Mouse (Mus musculus) right cerebral cortex, postnatal 25 days (tissue): ENCODE measurements at regions not wholly inside any gene's neighbourhood (a gene's known extent, or its start where the extent isn't known, plus 50 kb on each side); places are given as distances from the start of the nearest gene placed in this dataset.

Source experiments
- DNase-seq: peaks from one replicate; pipeline ENCODE4 v3.0.0; 2022

GRCm38 (mm10) chr13:111043637-111044036 lies 211.2 kb upstream of the Actbl2 start:
- no peak for DNase-seq

GRCm38 (mm10) chr13:111044328-111045002 lies 210.3 kb upstream of the Actbl2 start:
- DNase-seq = peak; percentile 76

GRCm38 (mm10) chr13:111050097-111050496 lies 204.7 kb upstream of the Actbl2 start:
- DNase-seq = no peak

- no peak for DNase-seq
Measured at GRCm38 (mm10) chr13:111055817-111056216, 199.0 kb upstream of the Actbl2 start.

- DNase-seq = no peak
Measured at GRCm38 (mm10) chr13:111087753-111088152, 167.1 kb upstream of the Actbl2 start.

GRCm38 (mm10) chr13:111096071-111096470 lies 158.7 kb upstream of the Actbl2 start:
- no peak for DNase-seq

- DNase-seq = peak; percentile 33
Measured at GRCm38 (mm10) chr13:111097336-111097735, 157.5 kb upstream of the Actbl2 start.

GRCm38 (mm10) chr13:111098738-111099137 lies 156.1 kb upstream of the Actbl2 start:
- no peak for DNase-seq

GRCm38 (mm10) chr13:111099252-111099651 lies 155.6 kb upstream of the Actbl2 start:
- peak; percentile 58 for DNase-seq

- DNase-seq = no peak
Measured at GRCm38 (mm10) chr13:111100448-111100847, 154.4 kb upstream of the Actbl2 start.

- DNase-seq = no peak
Measured at GRCm38 (mm10) chr13:111104567-111105219, 150.1 kb upstream of the Actbl2 start.

GRCm38 (mm10) chr13:111131108-111131507 lies 123.7 kb upstream of the Actbl2 start:
- no peak for DNase-seq

- no peak for DNase-seq
Measured at GRCm38 (mm10) chr13:111136392-111136791, 118.4 kb upstream of the Actbl2 start.

- DNase-seq = no peak
Measured at GRCm38 (mm10) chr13:111142757-111143420, 111.9 kb upstream of the Actbl2 start.

GRCm38 (mm10) chr13:111144721-111145120 lies 110.1 kb upstream of the Actbl2 start:
- no peak for DNase-seq

- no peak for DNase-seq
Measured at GRCm38 (mm10) chr13:111157921-111158638, 96.7 kb upstream of the Actbl2 start.

- DNase-seq = no peak
Measured at GRCm38 (mm10) chr13:111159498-111159897, 95.3 kb upstream of the Actbl2 start.

GRCm38 (mm10) chr13:111165538-111165937 lies 89.3 kb upstream of the Actbl2 start:
- DNase-seq = no peak

GRCm38 (mm10) chr13:111170269-111171165 lies 84.3 kb upstream of the Actbl2 start:
- DNase-seq = no peak

GRCm38 (mm10) chr13:111179186-111179585 lies 75.6 kb upstream of the Actbl2 start:
- DNase-seq = peak; percentile 61

- no peak for DNase-seq
Measured at GRCm38 (mm10) chr13:111183293-111183692, 71.5 kb upstream of the Actbl2 start.

GRCm38 (mm10) chr13:111185799-111186198 lies 69.0 kb upstream of the Actbl2 start:
- DNase-seq = no peak
